Mouse (Mus musculus): Measurements from ENCODE around the gene Crygn.
"Not testable (repeated sequence)": the region's sequence is repeated elsewhere in the genome, so short reads cannot be mapped to it uniquely, and the experiment has no call there.

- TF ChIP-seq CTCF (IDR thresholded peaks at IDR 0.05; ENCODE audit: extremely low read depth, insufficient read length, insufficient replicate concordance, low read depth, low read length); POLR2A (IDR thresholded peaks at IDR 0.05; ENCODE audit: low read depth, low read length): not testable (repeated sequence)
Measured at GRCm38 (mm10) chr5:24774549-24774948, 16.7 kb upstream of the Crygn start.

Measured in small intestine, adult 2 months (tissue).